Mouse (Mus musculus): ENCODE data around the gene Tatdn2. TPM values are rescaled to one million over a fixed set of nuclear protein-coding genes. Genes with fewer than 3 reads are reported as not detected.

The Tatdn2 gene
- total RNA-seq, 1 experiment from 2014 or later, result 49.5 TPM

GRCm38 (mm10) chr6:113714276-113714675, 17.4 kb downstream of the Tatdn2 start:
- no peak for DNase-seq

GRCm38 (mm10) chr6:113714797-113715196, 17.9 kb downstream of the Tatdn2 start:
- DNase-seq, result no peak

GRCm38 (mm10) chr6:113717541-113717940, 20.7 kb downstream of the Tatdn2 start:
- DNase-seq, result no peak

GRCm38 (mm10) chr6:113719878-113720277, 23.0 kb downstream of the Tatdn2 start, which contains the start of gene Ghrl:
Gene Ghrl (minus strand): TSS chr6:113719880.
- no peak for DNase-seq

GRCm38 (mm10) chr6:113721061-113721460, 24.2 kb downstream of the Tatdn2 start:
- DNase-seq, result no peak

GRCm38 (mm10) chr6:113728181-113728580, 31.3 kb downstream of the Tatdn2 start:
- DNase-seq, result no peak

- no peak for DNase-seq
Measured at GRCm38 (mm10) chr6:113731296-113731695, 34.4 kb downstream of the Tatdn2 start.

- DNase-seq, result no peak
Measured at GRCm38 (mm10) chr6:113737318-113738046, 40.6 kb downstream of the Tatdn2 start.

- peak; percentile 83 for DNase-seq
Measured at GRCm38 (mm10) chr6:113740236-113741217, 43.7 kb downstream of the Tatdn2 start, which contains the start of gene Sec13. Gene Sec13 (minus strand): TSS chr6:113740743.

GRCm38 (mm10) chr6:113741425-113741824, 44.6 kb downstream of the Tatdn2 start:
- no peak for DNase-seq

- no peak for DNase-seq
Measured at GRCm38 (mm10) chr6:113742321-113742720, 45.5 kb downstream of the Tatdn2 start.

- DNase-seq, result no peak
Measured at GRCm38 (mm10) chr6:113743111-113743510, 46.3 kb downstream of the Tatdn2 start.

- DNase-seq, result no peak
Measured at GRCm38 (mm10) chr6:113745117-113745516, 48.3 kb downstream of the Tatdn2 start.

GRCm38 (mm10) chr6:113747284-113747683, 50.4 kb downstream of the Tatdn2 start:
- no peak for DNase-seq

- DNase-seq, result no peak
Measured at GRCm38 (mm10) chr6:113748351-113748750, 51.5 kb downstream of the Tatdn2 start.

GRCm38 (mm10) chr6:113749119-113749685, 52.4 kb downstream of the Tatdn2 start:
- no peak for DNase-seq

Small RNA genes within 50 kb of the gene (microRNA-seq; reads per million reads assigned to microRNA genes)
- gene Mir7042, result 0.36 to 0.69 reads per million in 2 experiments

Other genes with a start within 250 kb of the Tatdn2 start
- 0.76 and 1.5 TPM in 2 replicates for gene Il17re, start 238.6 kb upstream of the Tatdn2 start, total RNA-seq (2021)
- 18.0 and 19.3 TPM in 2 replicates for gene Il17rc, start 225.6 kb upstream of the Tatdn2 start, total RNA-seq (2021)
- gene Creld1, start 213.8 kb upstream of the Tatdn2 start, total RNA-seq (2021), result 45.2 and 59.9 TPM in 2 replicates
- gene Prrt3, start 195.1 kb upstream of the Tatdn2 start, total RNA-seq (2021), result 0.30 TPM in 1 of 2 replicates, not detected in the other
- 116 and 125 TPM in 2 replicates for gene Emc3, start 165.4 kb upstream of the Tatdn2 start, total RNA-seq (2021)
- 2.0 and 3.0 TPM in 2 replicates for gene Fancd2, start 165.4 kb upstream of the Tatdn2 start, total RNA-seq (2021)
- gene Fancd2os, start 96.3 kb upstream of the Tatdn2 start, total RNA-seq (2021), result 0.70 TPM in 1 of 2 replicates, not detected in the other
- gene Brk1, start 92.3 kb upstream of the Tatdn2 start, total RNA-seq (2021), result 175 and 224 TPM in 2 replicates
- gene Vhl, start 73.1 kb upstream of the Tatdn2 start, total RNA-seq (2021), result 31.6 and 32.6 TPM in 2 replicates
- gene Irak2, start 58.6 kb upstream of the Tatdn2 start, total RNA-seq (2021), result 13.8 and 17.1 TPM in 2 replicates
- gene Ghrl, start 22.8 kb downstream of the Tatdn2 start, total RNA-seq (2021), result not detected in 2 replicates
- 109 and 115 TPM in 2 replicates for gene Sec13, start 43.7 kb downstream of the Tatdn2 start, total RNA-seq (2021)